Mouse (Mus musculus): Measurements from ENCODE around the gene Fgfr2.

The Fgfr2 gene

GRCm38 (mm10) chr7:131597779-131598482 is 1525.2 kb downstream of the Fgfr2 start:
- no peak for DNase-seq (ENCODE audit: low spot score)

GRCm38 (mm10) chr7:131585551-131585950 is 1537.6 kb downstream of the Fgfr2 start:
- no peak for DNase-seq (ENCODE audit: low spot score)

GRCm38 (mm10) chr7:131582178-131582577 is 1541.0 kb downstream of the Fgfr2 start:
- DNase-seq (ENCODE audit: low spot score), result no peak

- no peak for DNase-seq (ENCODE audit: low spot score)
Observed at GRCm38 (mm10) chr7:131575246-131575645, 1547.9 kb downstream of the Fgfr2 start.

DNA sequence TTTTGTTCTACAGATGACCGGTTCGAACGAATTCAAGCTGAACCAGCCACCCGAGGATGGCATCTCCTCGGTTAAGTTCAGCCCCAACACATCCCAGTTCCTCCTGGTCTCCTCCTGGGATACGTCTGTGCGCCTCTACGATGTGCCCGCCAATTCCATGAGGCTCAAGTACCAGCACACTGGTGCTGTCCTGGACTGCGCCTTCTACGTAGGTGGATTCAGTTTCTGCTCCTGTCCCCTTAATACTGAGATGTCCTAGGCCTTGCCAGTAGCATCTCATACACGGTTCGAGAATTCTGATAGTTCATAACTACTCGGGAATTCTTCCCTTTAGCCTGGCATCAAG is 1562.5 kb downstream of the Fgfr2 start:
- no peak for DNase-seq (ENCODE audit: low spot score)

DNA sequence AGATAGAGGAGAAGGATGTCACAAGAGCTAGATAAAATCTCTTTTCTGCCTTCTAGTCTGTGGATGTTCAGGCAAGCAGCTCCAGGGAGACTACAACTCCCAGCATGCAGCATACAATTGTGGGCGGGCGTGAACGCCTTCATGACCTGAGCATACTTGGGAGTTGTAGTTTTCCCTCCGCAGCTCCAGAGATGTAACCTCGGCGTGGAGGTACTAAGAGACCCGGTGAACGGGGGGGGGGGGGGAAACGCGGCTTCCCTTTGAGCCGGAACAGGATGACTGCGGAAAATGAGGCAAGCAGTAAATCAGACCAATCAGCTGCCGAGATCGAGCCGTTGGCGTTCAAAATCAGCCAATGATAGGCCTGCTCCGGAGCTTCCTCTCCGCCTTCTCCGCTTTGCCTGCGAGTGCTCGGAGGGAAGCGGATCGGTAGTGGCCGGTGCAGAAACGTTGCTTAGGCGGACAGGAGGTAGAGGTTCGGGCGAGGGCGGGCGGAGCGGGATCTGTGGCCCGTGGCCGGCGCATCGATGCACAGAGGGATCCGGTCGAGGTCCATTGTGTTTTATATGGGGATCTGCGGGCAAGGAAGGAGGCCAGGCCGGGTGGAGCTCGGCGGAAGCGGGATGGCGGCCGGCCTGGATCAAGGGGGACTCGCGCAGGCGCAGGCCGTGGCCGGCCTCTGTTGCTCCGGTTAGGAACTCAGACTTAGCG is 1563.0 kb downstream of the Fgfr2 start, which contains the start of gene Bub3:
Gene Bub3 (plus strand): TSS at position 237 of the 711 bp plus-strand sequence.
- DNase-seq (ENCODE audit: low spot score), result peak; percentile 80

GRCm38 (mm10) chr7:131557751-131558150 is 1565.4 kb downstream of the Fgfr2 start:
- no peak for DNase-seq (ENCODE audit: low spot score)

DNA sequence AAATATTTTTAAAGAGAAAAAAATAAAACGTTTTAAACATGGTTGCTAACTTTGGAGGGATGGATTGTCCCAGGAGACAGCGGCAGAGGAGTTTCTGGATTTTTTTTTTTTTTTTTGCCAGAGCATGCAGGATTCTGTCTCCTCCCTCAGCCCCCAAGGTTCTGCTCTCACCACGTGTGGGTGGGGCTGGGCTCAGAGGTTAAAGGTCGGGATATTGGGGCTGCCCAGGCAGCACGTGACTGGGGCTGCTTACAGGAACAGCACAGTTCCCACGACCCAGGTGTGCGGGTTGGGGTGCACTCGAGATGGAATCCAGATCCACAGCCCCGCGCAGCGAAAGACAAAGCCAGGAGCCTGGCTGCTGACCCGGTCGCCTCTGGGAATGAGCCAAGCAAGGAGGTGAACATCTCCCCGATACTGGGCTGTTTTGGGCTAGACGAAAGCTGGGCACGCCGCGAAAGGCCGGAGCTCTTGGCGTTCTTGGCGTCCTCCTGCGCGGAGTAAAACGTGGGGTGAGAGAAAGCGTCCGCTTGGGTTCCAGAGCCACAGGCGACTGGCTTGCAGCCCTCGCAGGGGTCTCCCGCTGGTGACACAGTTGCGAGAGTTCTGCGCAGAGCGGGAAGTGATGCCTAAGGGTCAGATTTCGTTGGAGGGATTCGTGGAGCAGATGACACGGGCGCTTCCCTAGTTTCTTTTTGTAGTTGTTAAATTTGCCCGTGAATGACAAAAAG is 1566.4 kb downstream of the Fgfr2 start:
- no peak for DNase-seq (ENCODE audit: low spot score)

- DNase-seq (ENCODE audit: low spot score), result no peak
Observed at GRCm38 (mm10) chr7:131556116-131556515, 1567.0 kb downstream of the Fgfr2 start.

GRCm38 (mm10) chr7:131555301-131556081 is 1567.7 kb downstream of the Fgfr2 start:
- no peak for DNase-seq (ENCODE audit: low spot score)

DNA sequence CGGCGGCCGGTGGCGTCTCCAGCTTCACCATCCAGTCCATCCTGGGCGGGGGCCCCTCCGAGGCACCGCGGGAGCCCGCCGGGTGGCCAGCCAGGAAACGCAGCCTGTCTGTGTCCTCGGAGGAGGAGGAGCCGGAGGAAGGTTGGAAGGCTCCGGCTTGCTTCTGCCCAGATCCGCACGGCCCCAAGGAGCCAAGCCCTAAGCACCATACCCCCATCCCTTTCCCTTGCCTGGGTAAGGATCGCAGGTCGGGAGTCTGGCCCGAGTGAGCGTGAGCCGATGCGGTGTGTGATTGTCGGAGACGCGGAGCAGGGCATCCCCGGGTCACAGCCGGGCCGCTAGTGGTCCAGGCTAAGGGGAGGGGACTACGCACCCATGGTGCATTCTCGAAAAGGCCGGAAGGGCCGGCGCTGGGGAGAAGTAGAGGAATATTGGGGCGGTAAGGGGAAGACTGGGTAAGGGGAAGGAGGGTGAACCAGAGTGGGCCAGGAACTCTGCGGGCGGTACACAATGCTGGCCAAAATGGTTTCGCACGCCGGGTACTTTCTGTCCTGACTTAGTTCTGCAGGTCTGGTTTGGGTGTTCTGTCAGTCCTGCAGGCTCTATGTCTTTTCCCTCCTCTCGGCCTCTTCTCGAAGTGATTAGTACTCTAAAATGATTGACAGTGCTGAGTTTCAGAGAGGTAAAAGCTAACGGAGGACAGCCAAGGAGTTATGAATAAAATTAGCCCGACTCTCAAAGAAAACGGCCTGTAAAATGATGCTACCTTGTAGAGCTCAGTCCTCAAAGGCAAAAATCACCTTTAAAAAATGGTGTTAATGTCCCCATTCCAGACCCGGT is 1568.6 kb downstream of the Fgfr2 start:
- DNase-seq (ENCODE audit: low spot score), result no peak

- DNase-seq (ENCODE audit: low spot score), result no peak
Observed at GRCm38 (mm10) chr7:131553771-131554175, 1569.4 kb downstream of the Fgfr2 start.

DNA sequence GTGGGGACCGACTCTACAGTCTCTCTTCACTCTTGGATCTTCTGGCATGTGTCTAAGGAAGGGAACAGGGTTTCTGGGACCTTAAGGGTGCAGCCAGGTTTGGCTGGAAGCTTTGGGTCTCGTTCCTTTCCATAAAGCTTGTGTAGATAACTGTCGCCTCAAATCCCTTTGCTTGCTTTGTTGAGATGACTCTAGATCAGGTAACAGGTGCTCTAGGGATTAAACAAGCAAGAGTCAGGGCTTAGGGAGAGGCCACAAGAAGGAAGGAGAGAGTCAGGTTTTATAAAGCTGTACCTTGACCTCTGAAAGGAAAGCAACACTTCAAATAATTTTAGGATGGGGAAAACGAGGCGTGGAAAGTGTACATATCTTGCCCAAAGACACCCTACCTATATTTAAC is 1570.4 kb downstream of the Fgfr2 start:
- DNase-seq (ENCODE audit: low spot score), result no peak

GRCm38 (mm10) chr7:131551931-131552741 is 1571.0 kb downstream of the Fgfr2 start:
- no peak for DNase-seq (ENCODE audit: low spot score)

GRCm38 (mm10) chr7:131551471-131551870 is 1571.7 kb downstream of the Fgfr2 start:
- DNase-seq (ENCODE audit: low spot score), result no peak

- DNase-seq (ENCODE audit: low spot score), result no peak
Observed at GRCm38 (mm10) chr7:131548473-131548872, 1574.7 kb downstream of the Fgfr2 start, which contains the start of gene Hmx2. Gene Hmx2 (plus strand): TSS chr7:131548773.

- no peak for DNase-seq (ENCODE audit: low spot score)
Observed at GRCm38 (mm10) chr7:131547481-131547880, 1575.7 kb downstream of the Fgfr2 start.

DNA sequence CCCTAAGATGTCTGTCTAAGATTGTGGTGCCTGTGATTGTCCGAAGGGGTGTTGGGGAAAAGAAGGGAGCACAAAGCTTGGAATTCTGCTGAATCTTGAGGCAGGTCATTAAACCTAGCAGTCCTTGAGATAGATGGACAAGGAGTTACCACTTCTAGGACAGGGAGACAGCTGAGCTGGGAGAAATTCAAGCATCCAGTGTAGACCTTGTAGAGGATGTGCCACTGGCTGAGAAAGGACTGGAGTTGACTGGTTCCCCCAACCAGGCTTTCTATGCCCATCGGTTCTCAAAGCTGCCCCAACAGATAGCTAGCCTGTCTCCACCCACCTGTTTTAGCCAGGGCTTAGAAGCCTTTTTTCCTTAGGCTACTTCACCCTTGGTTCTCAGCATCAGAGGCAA is 1576.7 kb downstream of the Fgfr2 start:
- DNase-seq (ENCODE audit: low spot score), result no peak

DNA sequence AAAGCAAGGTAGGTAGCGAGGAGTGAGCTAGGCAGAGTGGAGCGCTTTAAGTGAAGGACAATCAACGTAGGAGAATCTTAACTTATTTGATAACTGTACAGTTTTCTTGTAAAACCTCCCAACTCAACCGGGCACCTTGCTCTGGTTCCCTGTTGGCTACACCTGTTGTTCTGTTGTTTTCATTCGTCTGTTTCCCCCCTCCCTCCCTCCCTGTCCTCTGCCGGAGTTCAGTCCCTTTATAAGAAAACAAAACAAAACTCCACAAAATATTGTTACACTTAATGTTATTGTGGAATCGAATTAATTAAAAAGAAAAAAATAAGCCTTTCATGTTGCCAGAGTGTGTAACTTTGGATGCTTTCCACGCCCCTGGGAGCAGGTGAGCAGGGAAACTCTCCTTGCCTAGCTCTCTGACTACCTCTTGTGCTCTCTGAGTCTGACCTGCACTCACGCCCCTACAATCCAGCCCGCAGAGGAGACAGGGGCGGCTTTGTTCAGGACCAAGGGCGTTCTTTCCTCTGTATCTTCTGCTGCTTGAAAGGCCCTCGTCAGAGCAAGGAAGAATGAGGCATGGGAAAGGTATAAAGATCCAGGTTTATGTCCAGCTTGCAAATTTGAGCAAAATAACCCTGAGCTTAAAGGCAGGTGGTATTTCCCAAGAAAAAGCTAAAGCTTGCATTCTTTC is 1577.3 kb downstream of the Fgfr2 start:
- DNase-seq (ENCODE audit: low spot score), result no peak

DNA sequence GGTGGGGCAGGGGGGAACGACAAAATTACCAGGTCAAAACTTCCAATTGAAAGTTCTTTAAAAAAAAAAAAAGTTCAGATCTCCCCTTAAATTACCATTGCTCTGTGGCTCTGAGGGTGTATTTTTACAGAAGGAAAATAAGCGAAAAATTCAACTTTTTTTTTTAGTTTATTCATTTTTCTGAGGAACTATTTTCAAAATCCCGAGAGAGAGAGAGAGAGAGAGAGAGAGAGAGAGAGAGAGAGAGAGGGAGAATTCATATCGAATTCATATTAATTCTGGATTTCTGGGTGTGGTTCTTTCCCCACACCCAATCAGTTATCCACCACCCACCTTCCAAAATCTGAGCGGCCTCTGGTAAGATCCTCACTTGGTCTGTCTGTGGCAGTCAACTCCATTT is 1578.3 kb downstream of the Fgfr2 start:
- no peak for DNase-seq (ENCODE audit: low spot score)

Data from spleen, adult 12 weeks (tissue).